Mouse (Mus musculus) monocyte, adult 5-6 weeks (primary cell): ENCODE results near the gene Bmp6. TPM values are rescaled to one million over a fixed set of nuclear protein-coding genes. Genes with fewer than 3 reads are reported as not detected.

ENCODE experiments used
- ATAC-seq: fragments of 153-309, 156-312 bp; replicated peaks from 2 replicates; pipeline ENCODE4 v1.8.0; 2017; ENCODE audit warnings: mild to moderate bottlenecking; ENCODE audit not compliant: low TSS enrichment, insufficient number of reproducible peaks, severe bottlenecking, poor library complexity, low FRiP score
- total RNA-seq: library from RNA; stranded (forward); fragments of 200-1000, 200-491, 200-594 nt; gene quantifications from 3 replicates; pipeline ENCODE4 v1.2.3, GENCODE M21; 2017

The Bmp6 gene
- total RNA-seq, 1 experiment from 2014 or later: not detected

GRCm38 (mm10) chr13:38351996-38352395 lies 7.1 kb downstream of the Bmp6 start:
- no peak for ATAC-seq

- no peak for ATAC-seq
These were observed 8.1 kb downstream of the Bmp6 start for GRCm38 (mm10) chr13:38352986-38353385.

- ATAC-seq: no peak
These were observed 8.7 kb downstream of the Bmp6 start for GRCm38 (mm10) chr13:38353420-38354255.

GRCm38 (mm10) chr13:38354284-38354683 lies 9.4 kb downstream of the Bmp6 start:
- ATAC-seq: no peak

- ATAC-seq: no peak
These were observed 14.1 kb downstream of the Bmp6 start for GRCm38 (mm10) chr13:38359045-38359444.

- no peak for ATAC-seq
These were observed 17.8 kb downstream of the Bmp6 start for GRCm38 (mm10) chr13:38362751-38363150.

- no peak for ATAC-seq
These were observed 19.0 kb downstream of the Bmp6 start for GRCm38 (mm10) chr13:38363869-38364268.

- ATAC-seq: no peak
These were observed 24.7 kb downstream of the Bmp6 start for GRCm38 (mm10) chr13:38369624-38370023.

- ATAC-seq: no peak
These were observed 31.2 kb downstream of the Bmp6 start for GRCm38 (mm10) chr13:38376071-38376470.

GRCm38 (mm10) chr13:38377355-38377754 lies 32.4 kb downstream of the Bmp6 start:
- ATAC-seq: no peak

GRCm38 (mm10) chr13:38379806-38380205 lies 34.9 kb downstream of the Bmp6 start:
- no peak for ATAC-seq

GRCm38 (mm10) chr13:38386035-38386559 lies 41.2 kb downstream of the Bmp6 start:
- ATAC-seq: no peak

GRCm38 (mm10) chr13:38387453-38388040 lies 42.6 kb downstream of the Bmp6 start:
- no peak for ATAC-seq

- no peak for ATAC-seq
These were observed 48.5 kb downstream of the Bmp6 start for GRCm38 (mm10) chr13:38393444-38393843.

- no peak for ATAC-seq
These were observed 50.1 kb downstream of the Bmp6 start for GRCm38 (mm10) chr13:38395026-38395425.

GRCm38 (mm10) chr13:38397007-38397545 lies 52.2 kb downstream of the Bmp6 start:
- ATAC-seq: no peak

GRCm38 (mm10) chr13:38398658-38399057 lies 53.8 kb downstream of the Bmp6 start:
- no peak for ATAC-seq

GRCm38 (mm10) chr13:38400662-38401061 lies 55.8 kb downstream of the Bmp6 start:
- no peak for ATAC-seq

GRCm38 (mm10) chr13:38407611-38408315 lies 62.9 kb downstream of the Bmp6 start:
- no peak for ATAC-seq
